Mouse (Mus musculus) midbrain, postnatal 0 days (tissue): ENCODE measurements around the gene Gpat3. TPM values are rescaled to one million over a fixed set of nuclear protein-coding genes. Genes with fewer than 3 reads are reported as not detected.

ENCODE experiments used
- ATAC-seq: fragments of 200-750 bp; cut with Nextera tagmentation; 2 replicates; pipeline ENCODE4 v1.8.0; 2017; ENCODE audit warnings: moderate number of reproducible peaks, mild to moderate bottlenecking, moderate TSS enrichment, moderate library complexity; ENCODE audit not compliant: low FRiP score
- DNase-seq: peaks from one replicate; pipeline ENCODE4 v3.0.0-alpha.2; 2015; ENCODE audit warnings: low spot score
- H3K27ac ChIP-seq: fragments of 300-500 bp; sonication (generic); 2 replicates; pipeline ENCODE4 v1.5.1; 2014; ENCODE audit warnings: low read depth, mild to moderate bottlenecking, low read length, mixed read lengths
- H3K27me3 ChIP-seq: fragments of 300-500 bp; sonication (generic); 2 replicates; pipeline ENCODE4 v1.6.1; 2014; ENCODE audit warnings: low read length, control low read depth, mixed read lengths; ENCODE audit not compliant: insufficient read depth
- H3K36me3 ChIP-seq: fragments of 300-500 bp; sonication (generic); 2 replicates; pipeline ENCODE4 v1.6.1; 2014; ENCODE audit warnings: low read length, control low read depth, mixed read lengths; ENCODE audit not compliant: insufficient read depth
- H3K4me1 ChIP-seq: fragments of 300-500 bp; sonication (generic); 2 replicates; pipeline ENCODE4 v1.6.1; 2014; ENCODE audit warnings: mild to moderate bottlenecking, control low read depth, antibody characterized with exemption, low read length, mixed read lengths; ENCODE audit not compliant: insufficient read depth
- H3K4me2 ChIP-seq: fragments of 300-500 bp; sonication (generic); 2 replicates; pipeline ENCODE4 v1.6.1; 2014; ENCODE audit warnings: low read depth, mild to moderate bottlenecking, low read length, mixed read lengths; ENCODE audit not compliant: poor library complexity, severe bottlenecking
- H3K4me3 ChIP-seq: fragments of 300-500 bp; sonication (generic); 2 replicates; pipeline ENCODE4 v1.5.1; 2014; ENCODE audit warnings: low read depth, mild to moderate bottlenecking, low read length, moderate library complexity
- H3K9ac ChIP-seq: fragments of 300-500 bp; sonication (generic); replicated peaks from 2 replicates; pipeline ENCODE4 v1.6.1; 2014; ENCODE audit warnings: mild to moderate bottlenecking, low read length, moderate library complexity, mixed read lengths; ENCODE audit not compliant: poor library complexity, severe bottlenecking
- H3K9me3 ChIP-seq: fragments of 300-500 bp; sonication (generic); 2 replicates; pipeline ENCODE4 v1.6.1; 2016; ENCODE audit warnings: low read length, control low read depth
- CTCF ChIP-seq: IDR thresholded peaks from 2 replicates; pipeline ENCODE4 v1.5.1; 2016; ENCODE audit warnings: antibody characterized with exemption, mild to moderate bottlenecking
- WGBS: fragments of 180-500 bp; shearing (Covaris S2); extraction: QIAGEN DNeasy Blood & Tissue Kit; methylation state at CpG from one replicate; pipeline ENCODE4 v1.1.7; 2014; 5-methylcytosine and 5-hydroxymethylcytosine counted together
- polyA plus RNA-seq: library from polyadenylated mRNA; unstranded; fragments of >200 nt; fragmentation: Nextera tagmentation; extraction: Ambion mirVana; gene quantifications from 2 replicates; pipeline ENCODE4 v1.2.1, GENCODE M21; 2015
- total RNA-seq: library from RNA; depleted of rRNA; stranded (reverse); fragments of >200 nt; gene quantifications from 2 replicates; pipeline ENCODE4 v1.2.3, GENCODE M21; 2014

The Gpat3 gene
- total and polyA plus RNA-seq, 2 experiments from 2014 or later = 0.83 to 2.0 TPM

DNA sequence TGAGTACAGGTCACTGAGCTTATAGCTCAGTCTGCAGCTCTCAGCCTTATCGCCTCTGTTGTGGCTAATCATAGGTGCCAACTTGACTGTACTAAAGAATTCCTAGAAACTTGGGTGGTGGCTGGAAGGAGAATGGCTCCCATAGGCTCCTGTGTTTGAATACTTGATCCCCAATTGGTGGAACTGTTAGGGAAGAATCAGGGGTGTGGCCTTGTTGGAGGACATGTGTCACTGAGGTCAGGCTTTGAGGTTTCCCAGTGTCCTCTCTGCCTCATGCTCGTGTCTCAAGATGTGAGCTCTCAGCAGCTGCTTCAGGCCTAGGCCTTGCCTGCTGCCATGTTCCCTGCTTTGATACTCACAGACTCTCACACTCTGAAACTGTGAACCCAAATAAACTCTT is 11.7 kb upstream of the Gpat3 start:
- WGBS = 85% methylated on average over 2 of the region's 2 CpGs
- ATAC-seq = no peak

GRCm38 (mm10) chr5:100835862-100836538 is 9.5 kb upstream of the Gpat3 start:
- Histone ChIP-seq H3K9me3 (no peaks in the 10 kb centered on the region), H3K27me3 (no peaks in the 10 kb centered on the region), H3K4me1 (no peaks in the 10 kb centered on the region), H3K9ac (no peak overlapping the region), H3K4me2 (no peak overlapping the region), H3K27ac (no peak overlapping the region), H3K4me3 (no peak overlapping the region), H3K36me3 (no peaks in the 10 kb centered on the region)
- ATAC-seq = no peak
- 64% methylated on average over 9 of the region's 9 CpGs for WGBS
- no peak for DNase-seq
- no peak for TF ChIP-seq CTCF

More for the DNA sequence above, 11.7 kb upstream of the Gpat3 start:
- H3K9me3 ChIP-seq = no peaks in the 10 kb centered on the region
- no peaks in the 10 kb centered on the region for H3K4me1 ChIP-seq
- H3K27me3 ChIP-seq = no peaks in the 10 kb centered on the region
- H3K9ac ChIP-seq = no peak overlapping the region
- H3K4me3 ChIP-seq = no peak overlapping the region
- no peaks in the 10 kb centered on the region for H3K36me3 ChIP-seq
- DNase-seq = no peak
- no peak for TF ChIP-seq CTCF
- H3K27ac ChIP-seq = no peak overlapping the region
- no peak overlapping the region for H3K4me2 ChIP-seq

GRCm38 (mm10) chr5:100837907-100838306 is 7.6 kb upstream of the Gpat3 start:
- Histone ChIP-seq H3K9ac (no peak overlapping the region), H3K9me3 (no peaks in the 10 kb centered on the region), H3K4me3 (no peak overlapping the region), H3K27ac (no peak overlapping the region), H3K4me2 (no peak overlapping the region), H3K4me1 (no peaks in the 10 kb centered on the region), H3K36me3 (no peaks in the 10 kb centered on the region), H3K27me3 (peaks cover 1% of the 10 kb centered on the region; the same call in 1 of the 2 replicates)
- 88% methylated on average over 7 of the region's 7 CpGs for WGBS
- no peak for TF ChIP-seq CTCF
- ATAC-seq (no peak), DNase-seq (no peak)

GRCm38 (mm10) chr5:100844485-100844884 is 1.0 kb upstream of the Gpat3 start:
- 63% methylated on average over 3 of the region's 3 CpGs for WGBS

DNA sequence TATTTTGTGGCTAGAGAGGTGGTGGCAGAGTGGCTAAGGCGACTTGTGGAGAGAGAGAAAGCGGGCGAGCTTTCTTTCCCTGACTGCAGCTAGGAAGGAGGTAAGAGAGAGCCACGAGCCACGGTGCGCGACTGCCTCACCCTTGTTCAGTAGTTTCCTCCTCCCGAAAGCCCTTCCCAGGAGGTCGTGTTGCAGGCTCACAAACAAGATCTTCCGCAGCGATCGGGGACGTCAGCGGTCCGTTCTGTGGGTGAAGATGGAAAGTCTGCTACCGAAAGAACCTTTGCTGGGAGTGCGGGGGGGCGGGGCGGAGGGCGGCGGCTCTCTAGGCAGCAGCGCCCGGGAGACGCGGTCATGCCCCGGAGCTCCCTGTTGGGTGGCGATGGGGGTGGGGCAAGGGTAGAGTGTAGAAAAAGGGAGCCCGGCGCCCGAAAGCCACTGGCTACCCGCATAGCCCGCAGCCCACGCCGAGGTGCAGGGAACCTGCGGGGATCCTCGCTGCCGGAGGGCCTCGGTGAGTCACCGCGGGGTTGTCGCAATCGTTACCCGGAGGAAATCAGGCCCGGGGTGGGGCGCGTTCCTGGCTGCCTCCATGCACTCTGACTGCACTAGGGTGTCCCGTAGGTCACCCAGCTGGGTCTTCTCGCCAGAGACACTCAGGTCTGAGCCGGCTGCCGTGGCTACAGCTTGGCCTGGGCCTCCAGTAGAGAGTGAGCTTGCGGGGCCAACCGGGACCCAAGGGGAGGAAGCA is 510 bp downstream of the Gpat3 start:
- TF ChIP-seq CTCF = no peak
- ATAC-seq (peak; percentile 72), DNase-seq (peak; percentile 14)
- Histone ChIP-seq H3K27me3 (peaks cover 39% of the 10 kb centered on the region), H3K36me3 (no peaks in the 10 kb centered on the region), H3K9ac (peak overlapping the region; percentile 62), H3K9me3 (no peaks in the 10 kb centered on the region), H3K4me2 (peak overlapping the region; percentile 99), H3K27ac (no peak overlapping the region), H3K4me1 (no peaks in the 10 kb centered on the region), H3K4me3 (peak overlapping the region; percentile 61)
- WGBS = under 1% methylated on average over 50 of the region's 52 CpGs

More at GRCm38 (mm10) chr5:100844485-100844884, 1.0 kb upstream of the Gpat3 start:
- peaks cover 39% of the 10 kb centered on the region for H3K27me3 ChIP-seq
- no peaks in the 10 kb centered on the region for H3K9me3 ChIP-seq
- DNase-seq = no peak
- no peak overlapping the region for H3K9ac ChIP-seq
- no peak for TF ChIP-seq CTCF
- no peaks in the 10 kb centered on the region for H3K36me3 ChIP-seq
- H3K27ac ChIP-seq = no peak overlapping the region
- ATAC-seq = no peak
- no peak overlapping the region for H3K4me3 ChIP-seq
- H3K4me2 ChIP-seq = no peak overlapping the region
- no peaks in the 10 kb centered on the region for H3K4me1 ChIP-seq

DNA sequence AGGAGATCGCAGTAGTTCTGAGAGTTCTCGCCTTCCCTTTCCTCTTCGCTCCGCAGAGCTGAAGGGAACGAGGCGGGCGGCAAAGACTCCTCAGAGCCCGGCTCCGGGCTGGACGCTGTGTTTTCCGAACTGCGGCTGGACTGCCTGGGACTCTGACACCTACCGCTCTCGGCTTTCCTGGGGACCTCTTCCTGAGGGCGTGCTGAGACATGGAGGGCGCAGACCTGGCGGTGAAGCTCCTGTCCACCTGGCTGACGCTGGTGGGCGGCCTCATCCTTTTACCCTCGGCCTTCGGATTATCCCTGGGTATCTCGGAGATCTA is 1.0 kb downstream of the Gpat3 start:
- no peak overlapping the region for H3K27ac ChIP-seq
- H3K4me3 ChIP-seq = peak overlapping the region; percentile 61
- peak; percentile 13; the same call in 1 of the 2 replicates for ATAC-seq
- no peaks in the 10 kb centered on the region for H3K9me3 ChIP-seq
- no peak for TF ChIP-seq CTCF
- DNase-seq = no peak
- H3K4me1 ChIP-seq = no peaks in the 10 kb centered on the region
- under 1% methylated on average over 22 of the region's 22 CpGs for WGBS
- H3K9ac ChIP-seq = peak overlapping the region; percentile 62
- no peaks in the 10 kb centered on the region for H3K36me3 ChIP-seq
- H3K27me3 ChIP-seq = peaks cover 39% of the 10 kb centered on the region
- peak overlapping the region; percentile 99 for H3K4me2 ChIP-seq
